Mouse (Mus musculus): ENCODE measurements around the gene Smurf2. TPM values are rescaled to one million over a fixed set of nuclear protein-coding genes. Genes with fewer than 3 reads are reported as not detected.
"Not testable (repeated sequence)": the region's sequence is repeated elsewhere in the genome, so short reads cannot be mapped to it uniquely, and the experiment has no call there.

Gene Smurf2
- polyA plus RNA-seq, 1 experiment from 2014 or later: 23.5 TPM

GRCm38 (mm10) chr11:106815331-106815730 lies 105.2 kb downstream of the Smurf2 start:
- H3K36me3 ChIP-seq (ENCODE audit: control insufficient read depth, insufficient read depth, low read length): peaks cover 74% of the 10 kb centered on the region
- H3K27ac ChIP-seq (ENCODE audit: low read length): no peak overlapping the region
- H3K4me2 ChIP-seq (replicated peaks; ENCODE audit: low read depth, low read length): no peak overlapping the region
- H3K9ac ChIP-seq (replicated peaks; ENCODE audit: low read depth, low read length): no peak overlapping the region
- no peak overlapping the region for H3K4me3 ChIP-seq (ENCODE audit: low read depth, low read length)
- H3K9me3 ChIP-seq (ENCODE audit: control insufficient read depth, low read depth, low read length): no peaks in the 10 kb centered on the region
- no peaks in the 10 kb centered on the region for H3K27me3 ChIP-seq (ENCODE audit: control insufficient read depth, insufficient read depth, low read length)
- no peak for ATAC-seq (ENCODE audit: insufficient number of reproducible peaks, insufficient read depth, low FRiP score, low read depth)
- WGBS: 91% methylated on average over 2 of the region's 2 CpGs
- H3K4me1 ChIP-seq (ENCODE audit: control insufficient read depth, insufficient read depth, low read length): 0 out of 2 replicates have a peak, but pooled peaks cover 3% of the 10 kb centered on the region

GRCm38 (mm10) chr11:106814601-106815320 lies 105.8 kb downstream of the Smurf2 start:
- H3K4me2 ChIP-seq (replicated peaks; ENCODE audit: low read depth, low read length): no peak overlapping the region
- H3K27me3 ChIP-seq (ENCODE audit: control insufficient read depth, insufficient read depth, low read length): no peaks in the 10 kb centered on the region
- no peak for ATAC-seq (ENCODE audit: insufficient number of reproducible peaks, insufficient read depth, low FRiP score, low read depth)
- no peaks in the 10 kb centered on the region for H3K9me3 ChIP-seq (ENCODE audit: control insufficient read depth, low read depth, low read length)
- H3K4me1 ChIP-seq (ENCODE audit: control insufficient read depth, insufficient read depth, low read length): 0 out of 2 replicates have a peak, but pooled peaks cover 3% of the 10 kb centered on the region
- H3K9ac ChIP-seq (replicated peaks; ENCODE audit: low read depth, low read length): no peak overlapping the region
- H3K36me3 ChIP-seq (ENCODE audit: control insufficient read depth, insufficient read depth, low read length): peaks cover 71% of the 10 kb centered on the region
- H3K4me3 ChIP-seq (ENCODE audit: low read depth, low read length): no peak overlapping the region
- no peak overlapping the region for H3K27ac ChIP-seq (ENCODE audit: low read length)
- 72% methylated on average over 14 of the region's 14 CpGs for WGBS

- peaks cover 66% of the 10 kb centered on the region for H3K36me3 ChIP-seq (ENCODE audit: control insufficient read depth, insufficient read depth, low read length)
Measured at GRCm38 (mm10) chr11:106812410-106813136, 107.9 kb downstream of the Smurf2 start.

GRCm38 (mm10) chr11:106807442-106807841 lies 113.1 kb downstream of the Smurf2 start:
- not testable (repeated sequence) for ATAC-seq (ENCODE audit: insufficient number of reproducible peaks, insufficient read depth, low FRiP score, low read depth)
- WGBS: 78% methylated on average over 1 of the region's 1 CpGs

More at GRCm38 (mm10) chr11:106812410-106813136, 107.9 kb downstream of the Smurf2 start:
- Histone ChIP-seq H3K9ac (replicated peaks; ENCODE audit: low read depth, low read length) (no peak overlapping the region), H3K9me3 (ENCODE audit: control insufficient read depth, low read depth, low read length) (no peaks in the 10 kb centered on the region), H3K4me3 (ENCODE audit: low read depth, low read length) (no peak overlapping the region), H3K4me1 (ENCODE audit: control insufficient read depth, insufficient read depth, low read length) (no peaks in the 10 kb centered on the region), H3K27ac (ENCODE audit: low read length) (no peak overlapping the region), H3K4me2 (replicated peaks; ENCODE audit: low read depth, low read length) (no peak overlapping the region), H3K27me3 (ENCODE audit: control insufficient read depth, insufficient read depth, low read length) (no peaks in the 10 kb centered on the region)
- no peak for ATAC-seq (ENCODE audit: insufficient number of reproducible peaks, insufficient read depth, low FRiP score, low read depth)
- WGBS: 88% methylated on average over 7 of the region's 7 CpGs

GRCm38 (mm10) chr11:106802069-106802627 lies 118.4 kb downstream of the Smurf2 start:
- H3K4me2 ChIP-seq (replicated peaks; ENCODE audit: low read depth, low read length): no peak overlapping the region
- ATAC-seq (ENCODE audit: insufficient number of reproducible peaks, insufficient read depth, low FRiP score, low read depth): no peak
- no peak overlapping the region for H3K27ac ChIP-seq (ENCODE audit: low read length)
- H3K36me3 ChIP-seq (ENCODE audit: control insufficient read depth, insufficient read depth, low read length): peaks cover 57% of the 10 kb centered on the region
- H3K9me3 ChIP-seq (ENCODE audit: control insufficient read depth, low read depth, low read length): no peaks in the 10 kb centered on the region
- no peaks in the 10 kb centered on the region for H3K4me1 ChIP-seq (ENCODE audit: control insufficient read depth, insufficient read depth, low read length)
- H3K9ac ChIP-seq (replicated peaks; ENCODE audit: low read depth, low read length): no peak overlapping the region
- H3K4me3 ChIP-seq (ENCODE audit: low read depth, low read length): no peak overlapping the region
- WGBS: 83% methylated on average over 10 of the region's 10 CpGs
- no peaks in the 10 kb centered on the region for H3K27me3 ChIP-seq (ENCODE audit: control insufficient read depth, insufficient read depth, low read length)

More at GRCm38 (mm10) chr11:106807442-106807841, 113.1 kb downstream of the Smurf2 start:
- peaks cover 46% of the 10 kb centered on the region for H3K36me3 ChIP-seq (ENCODE audit: control insufficient read depth, insufficient read depth, low read length)
- H3K9me3 ChIP-seq (ENCODE audit: control insufficient read depth, low read depth, low read length); H3K27me3 ChIP-seq (ENCODE audit: control insufficient read depth, insufficient read depth, low read length); H3K9ac ChIP-seq (replicated peaks; ENCODE audit: low read depth, low read length); H3K4me2 ChIP-seq (replicated peaks; ENCODE audit: low read depth, low read length); H3K27ac ChIP-seq (ENCODE audit: low read length); H3K4me3 ChIP-seq (ENCODE audit: low read depth, low read length); H3K4me1 ChIP-seq (ENCODE audit: control insufficient read depth, insufficient read depth, low read length): not testable (repeated sequence)

- Histone ChIP-seq H3K36me3 (ENCODE audit: control insufficient read depth, insufficient read depth, low read length) (peaks cover 44% of the 10 kb centered on the region), H3K4me3 (ENCODE audit: low read depth, low read length) (no peak overlapping the region), H3K27ac (ENCODE audit: low read length) (no peak overlapping the region), H3K4me1 (ENCODE audit: control insufficient read depth, insufficient read depth, low read length) (no peaks in the 10 kb centered on the region), H3K9ac (replicated peaks; ENCODE audit: low read depth, low read length) (no peak overlapping the region), H3K27me3 (ENCODE audit: control insufficient read depth, insufficient read depth, low read length) (no peaks in the 10 kb centered on the region), H3K4me2 (replicated peaks; ENCODE audit: low read depth, low read length) (no peak overlapping the region), H3K9me3 (ENCODE audit: control insufficient read depth, low read depth, low read length) (no peaks in the 10 kb centered on the region)
- WGBS: 46% methylated on average over 9 of the region's 9 CpGs
- ATAC-seq (ENCODE audit: insufficient number of reproducible peaks, insufficient read depth, low FRiP score, low read depth): no peak
Measured at GRCm38 (mm10) chr11:106795679-106796078, 124.8 kb downstream of the Smurf2 start.

GRCm38 (mm10) chr11:106793846-106794245 lies 126.7 kb downstream of the Smurf2 start:
- 80% methylated on average over 4 of the region's 4 CpGs for WGBS
- no peak overlapping the region for H3K27ac ChIP-seq (ENCODE audit: low read length)
- H3K9me3 ChIP-seq (ENCODE audit: control insufficient read depth, low read depth, low read length): no peaks in the 10 kb centered on the region
- ATAC-seq (ENCODE audit: insufficient number of reproducible peaks, insufficient read depth, low FRiP score, low read depth): no peak
- no peak overlapping the region for H3K4me3 ChIP-seq (ENCODE audit: low read depth, low read length)
- no peaks in the 10 kb centered on the region for H3K27me3 ChIP-seq (ENCODE audit: control insufficient read depth, insufficient read depth, low read length)
- H3K4me1 ChIP-seq (ENCODE audit: control insufficient read depth, insufficient read depth, low read length): 0 out of 2 replicates have a peak, but pooled peaks cover 5% of the 10 kb centered on the region
- no peak overlapping the region for H3K4me2 ChIP-seq (replicated peaks; ENCODE audit: low read depth, low read length)
- no peak overlapping the region for H3K9ac ChIP-seq (replicated peaks; ENCODE audit: low read depth, low read length)
- H3K36me3 ChIP-seq (ENCODE audit: control insufficient read depth, insufficient read depth, low read length): peaks cover 31% of the 10 kb centered on the region

GRCm38 (mm10) chr11:106789649-106790048 lies 130.9 kb downstream of the Smurf2 start:
- H3K36me3 ChIP-seq (ENCODE audit: control insufficient read depth, insufficient read depth, low read length): peaks cover 28% of the 10 kb centered on the region
- H3K27me3 ChIP-seq (ENCODE audit: control insufficient read depth, insufficient read depth, low read length): no peaks in the 10 kb centered on the region
- peak overlapping the region; percentile 63 for H3K4me2 ChIP-seq (replicated peaks; ENCODE audit: low read depth, low read length)
- H3K27ac ChIP-seq (ENCODE audit: low read length): peak overlapping the region; percentile 97
- peaks cover 13% of the 10 kb centered on the region; the same call in 1 of the 2 replicates for H3K4me1 ChIP-seq (ENCODE audit: control insufficient read depth, insufficient read depth, low read length)
- peak overlapping the region; percentile 97 for H3K9ac ChIP-seq (replicated peaks; ENCODE audit: low read depth, low read length)
- 2% methylated on average over 6 of the region's 6 CpGs for WGBS
- H3K9me3 ChIP-seq (ENCODE audit: control insufficient read depth, low read depth, low read length): no peaks in the 10 kb centered on the region
- peak overlapping the region; percentile 52 for H3K4me3 ChIP-seq (ENCODE audit: low read depth, low read length)
- no peak for ATAC-seq (ENCODE audit: insufficient number of reproducible peaks, insufficient read depth, low FRiP score, low read depth)

All from stomach, embryonic 14.5 days (tissue).